Mouse (Mus musculus) testis, adult 2 months (tissue): Measurements from ENCODE around the gene Serpinb5.

Source experiments
- CTCF ChIP-seq: fragments of 200-500 bp; IDR thresholded peaks from 2 replicates; pipeline ENCODE4 v1.5.1; 2012; ENCODE audit warnings: low read depth, mild to moderate bottlenecking, inconsistent platforms, low read length, moderate library complexity; ENCODE audit not compliant: control insufficient read depth, insufficient read depth, insufficient replicate concordance
- POLR2A ChIP-seq: fragments of 200-500 bp; IDR thresholded peaks from 2 replicates; pipeline ENCODE4 v1.6.1; 2012; ENCODE audit warnings: low read depth, mild to moderate bottlenecking, inconsistent platforms, low read length, moderate library complexity; ENCODE audit not compliant: control insufficient read depth

GRCm38 (mm10) chr1:106815265-106815664, 45.7 kb upstream of the Serpinb5 start:
- TF ChIP-seq POLR2A = no peak
- no peak for TF ChIP-seq CTCF
